Mouse (Mus musculus) right cerebral cortex, postnatal 4 days (tissue): ENCODE data around the gene Fbxo44.
A peak's percentile ranks its signal among the peaks of the same experiment; 100 is the strongest.
"Not testable (repeated sequence)": the region's sequence is repeated elsewhere in the genome, so short reads cannot be mapped to it uniquely, and the experiment has no call there.

Experiments used
- DNase-seq: peaks from one replicate; pipeline ENCODE4 v3.0.0-alpha.2; 2022

The Fbxo44 gene

GRCm38 (mm10) chr4:148160436-148161390 lies at the start of gene Fbxo44, which contains the start of gene Fbxo2:
Gene Fbxo44, minus strand, starts transcription at chr4:148160482.
Gene Fbxo2, plus strand, starts transcription at chr4:148160621.
- DNase-seq: peak; percentile 59

GRCm38 (mm10) chr4:148204873-148205232 lies 44.6 kb upstream of the Fbxo44 start:
- DNase-seq: no peak

GRCm38 (mm10) chr4:148204061-148204872 lies 44.0 kb upstream of the Fbxo44 start:
- no peak for DNase-seq

- DNase-seq: no peak
These were observed 43.3 kb upstream of the Fbxo44 start for GRCm38 (mm10) chr4:148203557-148203956.

- DNase-seq: no peak
These were observed 38.4 kb upstream of the Fbxo44 start for GRCm38 (mm10) chr4:148198721-148199120.

- DNase-seq: no peak
These were observed 34.1 kb upstream of the Fbxo44 start for GRCm38 (mm10) chr4:148194400-148194799.

GRCm38 (mm10) chr4:148192707-148193245 lies 32.5 kb upstream of the Fbxo44 start:
- no peak for DNase-seq

- not testable (repeated sequence) for DNase-seq
These were observed 28.5 kb upstream of the Fbxo44 start for GRCm38 (mm10) chr4:148188767-148189166.

- DNase-seq: no peak
These were observed 25.5 kb upstream of the Fbxo44 start for GRCm38 (mm10) chr4:148185819-148186218.

GRCm38 (mm10) chr4:148184564-148184963 lies 24.3 kb upstream of the Fbxo44 start:
- DNase-seq: no peak

- DNase-seq: no peak
These were observed 22.1 kb upstream of the Fbxo44 start for GRCm38 (mm10) chr4:148182363-148182762.

- DNase-seq: no peak
These were observed 21.2 kb upstream of the Fbxo44 start for GRCm38 (mm10) chr4:148181483-148181882.

- no peak for DNase-seq
These were observed 17.4 kb upstream of the Fbxo44 start for GRCm38 (mm10) chr4:148177716-148178115.

- DNase-seq: not testable (repeated sequence)
These were observed 16.3 kb upstream of the Fbxo44 start for GRCm38 (mm10) chr4:148176603-148177002.

GRCm38 (mm10) chr4:148174495-148174862 lies 14.2 kb upstream of the Fbxo44 start:
- DNase-seq: no peak

GRCm38 (mm10) chr4:148173811-148174494 lies 13.7 kb upstream of the Fbxo44 start:
- DNase-seq: peak; percentile 50

- no peak for DNase-seq
These were observed 11.0 kb upstream of the Fbxo44 start for GRCm38 (mm10) chr4:148171261-148171660.

GRCm38 (mm10) chr4:148170842-148171241 lies 10.6 kb upstream of the Fbxo44 start:
- DNase-seq: peak; percentile 60

- no peak for DNase-seq
These were observed 9.3 kb upstream of the Fbxo44 start for GRCm38 (mm10) chr4:148169586-148169985.

- peak; percentile 73 for DNase-seq
These were observed 8.0 kb upstream of the Fbxo44 start for GRCm38 (mm10) chr4:148168287-148168686.

GRCm38 (mm10) chr4:148166986-148167385 lies 6.7 kb upstream of the Fbxo44 start:
- peak; percentile 75 for DNase-seq

GRCm38 (mm10) chr4:148166431-148166830 lies 6.1 kb upstream of the Fbxo44 start:
- peak; percentile 75 for DNase-seq

GRCm38 (mm10) chr4:148165551-148165950 lies 5.3 kb upstream of the Fbxo44 start:
- DNase-seq: no peak
